Mouse (Mus musculus): ENCODE results near the gene Lpcat3. TPM values are rescaled to one million over a fixed set of nuclear protein-coding genes. Genes with fewer than 3 reads are reported as not detected.

Lpcat3 gene
- polyA plus RNA-seq, 1 experiment from 2014 or later, result 209 TPM

- 28% methylated on average over 13 of the region's 13 CpGs for WGBS
- Histone ChIP-seq H3K9me3 (ENCODE audit: control insufficient read depth) (no peaks in the 10 kb centered on the region), H3K27me3 (replicated peaks; ENCODE audit: control insufficient read depth, insufficient read depth, low read length) (no peaks in the 10 kb centered on the region), H3K4me1 (replicated peaks; ENCODE audit: control insufficient read depth, insufficient read depth, low read length) (peaks cover 3% of the 10 kb centered on the region), H3K4me2 (replicated peaks; ENCODE audit: low read depth) (peak overlapping the region; percentile 65), H3K36me3 (ENCODE audit: control insufficient read depth, insufficient read depth) (peaks cover 28% of the 10 kb centered on the region), H3K27ac (ENCODE audit: low read depth, low read length) (peak overlapping the region; percentile 97), H3K4me3 (ENCODE audit: low read depth, low read length) (peak overlapping the region; percentile 67), H3K9ac (ENCODE audit: low read depth, low read length) (peak overlapping the region; percentile 78)
- peak; percentile 31 for TF ChIP-seq CTCF (IDR thresholded peaks at IDR 0.05; ENCODE audit: low read depth)
- ATAC-seq, result peak; percentile 12; the same call in 1 of the 2 replicates
These were observed 55.1 kb downstream of the Lpcat3 start for GRCm38 (mm10) chr6:124717968-124718367.

- peak overlapping the region; percentile 65 for H3K4me2 ChIP-seq (replicated peaks; ENCODE audit: low read depth)
- H3K9me3 ChIP-seq (ENCODE audit: control insufficient read depth), result no peaks in the 10 kb centered on the region
- no peaks in the 10 kb centered on the region for H3K4me1 ChIP-seq (replicated peaks; ENCODE audit: control insufficient read depth, insufficient read depth, low read length)
- peaks cover 28% of the 10 kb centered on the region for H3K36me3 ChIP-seq (ENCODE audit: control insufficient read depth, insufficient read depth)
- H3K27me3 ChIP-seq (replicated peaks; ENCODE audit: control insufficient read depth, insufficient read depth, low read length), result no peaks in the 10 kb centered on the region
- no peak for TF ChIP-seq CTCF (IDR thresholded peaks at IDR 0.05; ENCODE audit: low read depth)
- peak overlapping the region; percentile 97 for H3K27ac ChIP-seq (ENCODE audit: low read depth, low read length)
- peak; percentile 88 for ATAC-seq
- peak overlapping the region; percentile 78 for H3K9ac ChIP-seq (ENCODE audit: low read depth, low read length)
- peak overlapping the region; percentile 67 for H3K4me3 ChIP-seq (ENCODE audit: low read depth, low read length)
- WGBS, result 33% methylated on average over 15 of the region's 16 CpGs
These were observed 55.9 kb downstream of the Lpcat3 start for GRCm38 (mm10) chr6:124718703-124719102.

- H3K9ac ChIP-seq (ENCODE audit: low read depth, low read length), result peak overlapping the region; percentile 78
- H3K4me1 ChIP-seq (replicated peaks; ENCODE audit: control insufficient read depth, insufficient read depth, low read length), result no peaks in the 10 kb centered on the region
- peak overlapping the region; percentile 65 for H3K4me2 ChIP-seq (replicated peaks; ENCODE audit: low read depth)
- no peaks in the 10 kb centered on the region for H3K27me3 ChIP-seq (replicated peaks; ENCODE audit: control insufficient read depth, insufficient read depth, low read length)
- H3K9me3 ChIP-seq (ENCODE audit: control insufficient read depth), result no peaks in the 10 kb centered on the region
- H3K4me3 ChIP-seq (ENCODE audit: low read depth, low read length), result peak overlapping the region; percentile 67
- H3K27ac ChIP-seq (ENCODE audit: low read depth, low read length), result peak overlapping the region; percentile 97
- TF ChIP-seq CTCF (IDR thresholded peaks at IDR 0.05; ENCODE audit: low read depth), result peak; percentile 54
- H3K36me3 ChIP-seq (ENCODE audit: control insufficient read depth, insufficient read depth), result peaks cover 22% of the 10 kb centered on the region
- 44% methylated on average over 7 of the region's 7 CpGs for WGBS
- peak; percentile 28 for ATAC-seq
These were observed 56.6 kb downstream of the Lpcat3 start for GRCm38 (mm10) chr6:124719354-124719978.

- TF ChIP-seq CTCF (IDR thresholded peaks at IDR 0.05; ENCODE audit: low read depth), result no peak
- H3K4me1 ChIP-seq (replicated peaks; ENCODE audit: control insufficient read depth, insufficient read depth, low read length), result no peaks in the 10 kb centered on the region
- peaks cover 8% of the 10 kb centered on the region for H3K36me3 ChIP-seq (ENCODE audit: control insufficient read depth, insufficient read depth)
- WGBS, result 32% methylated on average over 11 of the region's 11 CpGs
- peak overlapping the region; percentile 97 for H3K27ac ChIP-seq (ENCODE audit: low read depth, low read length)
- peak overlapping the region; percentile 65 for H3K4me2 ChIP-seq (replicated peaks; ENCODE audit: low read depth)
- H3K27me3 ChIP-seq (replicated peaks; ENCODE audit: control insufficient read depth, insufficient read depth, low read length), result no peaks in the 10 kb centered on the region
- 0 out of 2 replicates have a peak overlapping the region, but pooled peaks have one; percentile 17 for H3K9ac ChIP-seq (ENCODE audit: low read depth, low read length)
- no peaks in the 10 kb centered on the region for H3K9me3 ChIP-seq (ENCODE audit: control insufficient read depth)
- peak; percentile 12; the same call in 1 of the 2 replicates for ATAC-seq
- H3K4me3 ChIP-seq (ENCODE audit: low read depth, low read length), result peak overlapping the region; percentile 67; the same call in 1 of the 2 replicates
These were observed 58.1 kb downstream of the Lpcat3 start for GRCm38 (mm10) chr6:124720904-124721303.

- 77% methylated on average over 6 of the region's 6 CpGs for WGBS
- no peaks in the 10 kb centered on the region for H3K4me1 ChIP-seq (replicated peaks; ENCODE audit: control insufficient read depth, insufficient read depth, low read length)
- H3K9ac ChIP-seq (ENCODE audit: low read depth, low read length), result no peak overlapping the region
- no peak overlapping the region for H3K4me2 ChIP-seq (replicated peaks; ENCODE audit: low read depth)
- no peak overlapping the region for H3K27ac ChIP-seq (ENCODE audit: low read depth, low read length)
- TF ChIP-seq CTCF (IDR thresholded peaks at IDR 0.05; ENCODE audit: low read depth), result no peak
- no peak overlapping the region for H3K4me3 ChIP-seq (ENCODE audit: low read depth, low read length)
- H3K9me3 ChIP-seq (ENCODE audit: control insufficient read depth), result no peaks in the 10 kb centered on the region
- no peaks in the 10 kb centered on the region for H3K27me3 ChIP-seq (replicated peaks; ENCODE audit: control insufficient read depth, insufficient read depth, low read length)
- no peak for ATAC-seq
- H3K36me3 ChIP-seq (ENCODE audit: control insufficient read depth, insufficient read depth), result peaks cover 5% of the 10 kb centered on the region; the same call in 1 of the 2 replicates
These were observed 60.1 kb downstream of the Lpcat3 start for GRCm38 (mm10) chr6:124722876-124723473.

GRCm38 (mm10) chr6:124723541-124723940, 60.7 kb downstream of the Lpcat3 start:
- Histone ChIP-seq H3K4me2 (replicated peaks; ENCODE audit: low read depth) (no peak overlapping the region), H3K4me1 (replicated peaks; ENCODE audit: control insufficient read depth, insufficient read depth, low read length) (no peaks in the 10 kb centered on the region), H3K36me3 (ENCODE audit: control insufficient read depth, insufficient read depth) (peaks cover 5% of the 10 kb centered on the region; the same call in 1 of the 2 replicates), H3K4me3 (ENCODE audit: low read depth, low read length) (no peak overlapping the region), H3K27me3 (replicated peaks; ENCODE audit: control insufficient read depth, insufficient read depth, low read length) (no peaks in the 10 kb centered on the region), H3K9me3 (ENCODE audit: control insufficient read depth) (no peaks in the 10 kb centered on the region), H3K9ac (ENCODE audit: low read depth, low read length) (no peak overlapping the region), H3K27ac (ENCODE audit: low read depth, low read length) (no peak overlapping the region)
- WGBS, result 78% methylated on average over 8 of the region's 8 CpGs
- no peak for TF ChIP-seq CTCF (IDR thresholded peaks at IDR 0.05; ENCODE audit: low read depth)
- no peak for ATAC-seq
